Mouse (Mus musculus) G1E (cell line): ENCODE data around the gene Abcc2. TPM values are rescaled to one million over a fixed set of nuclear protein-coding genes. Genes with fewer than 3 reads are reported as not detected.

Experiments used
- ATAC-seq: 2 replicates; pipeline ENCODE4 v1.8.0; 2016; ENCODE audit warnings: mild to moderate bottlenecking; ENCODE audit not compliant: insufficient number of reproducible peaks, poor library complexity, low FRiP score, severe bottlenecking; ENCODE audit errors: extremely low read depth
- DNase-seq: peaks from one replicate; pipeline ENCODE4 v3.0.0; 2012; ENCODE audit warnings: low spot score
- H3K27me3 ChIP-seq: 2 replicates; pipeline ENCODE4 v1.6.1; 2012; ENCODE audit warnings: mild to moderate bottlenecking, low read length, inconsistent platforms; ENCODE audit not compliant: insufficient read depth
- H3K36me3 ChIP-seq: replicated peaks from 2 replicates; pipeline ENCODE3; 2012; ENCODE audit warnings: mild to moderate bottlenecking, inconsistent platforms
- H3K4me1 ChIP-seq: 2 replicates; pipeline ENCODE4 v1.6.1; 2012; ENCODE audit warnings: low read depth, low read length, inconsistent platforms, mixed read lengths; ENCODE audit not compliant: insufficient read depth
- H3K4me3 ChIP-seq: 2 replicates; pipeline ENCODE4 v1.5.1; 2012; ENCODE audit warnings: low read depth, mild to moderate bottlenecking, inconsistent platforms, low read length, moderate library complexity, mixed read lengths
- H3K9me3 ChIP-seq: replicated peaks from 2 replicates; pipeline ENCODE4 v1.6.1; 2012; ENCODE audit warnings: inconsistent platforms
- CTCF ChIP-seq: IDR thresholded peaks from 2 replicates; pipeline ENCODE4 v1.5.1; 2012; ENCODE audit warnings: low read depth, low read length, inconsistent platforms, mixed read lengths
- GATA1 ChIP-seq: IDR thresholded peaks from 2 replicates; pipeline ENCODE4 v1.6.1; 2012; ENCODE audit warnings: borderline replicate concordance, low read length, inconsistent platforms, mixed read lengths
- GATA2 ChIP-seq: IDR thresholded peaks from 2 replicates; pipeline ENCODE4 v1.6.1; 2012; ENCODE audit warnings: low read depth, low read length, inconsistent platforms, borderline replicate concordance
- POLR2AphosphoS5 ChIP-seq: IDR thresholded peaks from 2 replicates; pipeline ENCODE4 v1.6.1; 2012; ENCODE audit warnings: low read depth, low read length, inconsistent platforms; ENCODE audit not compliant: insufficient replicate concordance
- TAL1 ChIP-seq: conservative IDR thresholded peaks from 2 replicates; pipeline ENCODE4 v1.6.1; 2012; ENCODE audit warnings: low read depth, low read length, inconsistent platforms, mixed read lengths
- polyA plus RNA-seq: library from polyadenylated mRNA; stranded (reverse); fragments of >175 nt; gene quantifications from 2 replicates; pipeline ENCODE4 v1.2.3, GENCODE M21; 2012
- total RNA-seq, 2 experiments: library from RNA; stranded (forward) in 1 of 2; stranded (reverse) in 1 of 2; fragments of 200-1000 nt in 1 of 2; fragments of >200 nt in 1 of 2; fragmentation: Nextera tagmentation in 1 of 2; gene quantifications; 2 replicates each; pipeline ENCODE4 v1.2.3; 2014 to 2017

The Abcc2 gene
- not detected in 2 replicates for total RNA-seq (2014; fragmentation: Nextera tagmentation)
- 0.05 and 0.06 TPM in 2 replicates for total RNA-seq (2017)
- under 0.01 TPM in 1 of 2 replicates, not detected in the other for polyA plus RNA-seq

- no peaks in the 10 kb centered on the region for H3K9me3 ChIP-seq
- H3K36me3 ChIP-seq = no peaks in the 10 kb centered on the region
- H3K4me3 ChIP-seq = no peak within 1 kb of the TSS
- DNase-seq (no peak), ATAC-seq (no peak)
- H3K4me1 ChIP-seq = peaks cover 2% of the 10 kb centered on the region; the same call in 1 of the 2 replicates
- peaks cover 10% of the 10 kb centered on the region; the same call in 1 of the 2 replicates for H3K27me3 ChIP-seq
- no peak for TF ChIP-seq CTCF
- no peak for TF ChIP-seq GATA2
- no peak for TF ChIP-seq GATA1
- no peak for TF ChIP-seq TAL1
- no peak for TF ChIP-seq POLR2AphosphoS5
Observed at GRCm38 (mm10) chr19:43781980-43782379, at the start of gene Abcc2. Abcc2 (plus strand) TSS chr19:43782192.

GRCm38 (mm10) chr19:43738409-43738808 is 43.6 kb upstream of the Abcc2 start:
- H3K36me3 ChIP-seq = peaks cover 96% of the 10 kb centered on the region
- no peaks in the 10 kb centered on the region for H3K27me3 ChIP-seq
- TF ChIP-seq POLR2AphosphoS5 = no peak
- TF ChIP-seq TAL1 = no peak
- TF ChIP-seq GATA1 = no peak
- TF ChIP-seq CTCF = no peak
- no peak for TF ChIP-seq GATA2
- no peaks in the 10 kb centered on the region for H3K9me3 ChIP-seq
- H3K4me3 ChIP-seq = no peak overlapping the region
- H3K4me1 ChIP-seq = no peaks in the 10 kb centered on the region
- ATAC-seq (no peak), DNase-seq (no peak)

GRCm38 (mm10) chr19:43743401-43743800 is 38.6 kb upstream of the Abcc2 start:
- peaks cover 97% of the 10 kb centered on the region for H3K36me3 ChIP-seq
- H3K4me3 ChIP-seq = no peak overlapping the region
- DNase-seq = no peak
- no peaks in the 10 kb centered on the region for H3K27me3 ChIP-seq
- peaks cover 5% of the 10 kb centered on the region for H3K4me1 ChIP-seq
- ATAC-seq = no peak
- no peak for TF ChIP-seq TAL1
- no peak for TF ChIP-seq CTCF
- no peak for TF ChIP-seq GATA1
- TF ChIP-seq POLR2AphosphoS5 = no peak
- no peaks in the 10 kb centered on the region for H3K9me3 ChIP-seq

GRCm38 (mm10) chr19:43745740-43746139 is 36.3 kb upstream of the Abcc2 start:
- Histone ChIP-seq H3K36me3 (peaks cover 95% of the 10 kb centered on the region), H3K27me3 (no peaks in the 10 kb centered on the region), H3K9me3 (no peaks in the 10 kb centered on the region), H3K4me3 (no peak overlapping the region), H3K4me1 (peaks cover 7% of the 10 kb centered on the region)
- no peak for ATAC-seq
- no peak for DNase-seq
- TF ChIP-seq CTCF (no peak), TAL1 (no peak), GATA2 (no peak), GATA1 (no peak), POLR2AphosphoS5 (no peak)

- ATAC-seq (no peak), DNase-seq (no peak)
- TF ChIP-seq CTCF (no peak), GATA2 (no peak), POLR2AphosphoS5 (no peak), GATA1 (no peak), TAL1 (no peak)
- Histone ChIP-seq H3K4me3 (no peak overlapping the region), H3K4me1 (peaks cover 18% of the 10 kb centered on the region), H3K36me3 (peaks cover 85% of the 10 kb centered on the region), H3K9me3 (no peaks in the 10 kb centered on the region), H3K27me3 (no peaks in the 10 kb centered on the region)
Observed at GRCm38 (mm10) chr19:43747877-43748276, 34.1 kb upstream of the Abcc2 start.

GRCm38 (mm10) chr19:43750008-43750407 is 32.0 kb upstream of the Abcc2 start:
- Histone ChIP-seq H3K9me3 (no peaks in the 10 kb centered on the region), H3K4me3 (no peak overlapping the region), H3K36me3 (peaks cover 66% of the 10 kb centered on the region), H3K27me3 (no peaks in the 10 kb centered on the region), H3K4me1 (peaks cover 21% of the 10 kb centered on the region)
- ATAC-seq (no peak), DNase-seq (no peak)
- TF ChIP-seq GATA2 = no peak
- no peak for TF ChIP-seq CTCF
- no peak for TF ChIP-seq GATA1
- no peak for TF ChIP-seq POLR2AphosphoS5
- no peak for TF ChIP-seq TAL1

- H3K36me3 ChIP-seq = peaks cover 42% of the 10 kb centered on the region
- no peaks in the 10 kb centered on the region for H3K27me3 ChIP-seq
- ATAC-seq (peak; percentile 47), DNase-seq (peak; percentile 98)
- peak within 1 kb of the TSS; percentile 81 for H3K4me3 ChIP-seq
- peaks cover 21% of the 10 kb centered on the region for H3K4me1 ChIP-seq
- no peaks in the 10 kb centered on the region for H3K9me3 ChIP-seq
- TF ChIP-seq GATA1 (no peak), TAL1 (no peak), GATA2 (no peak)
Observed at GRCm38 (mm10) chr19:43752489-43753225, 29.3 kb upstream of the Abcc2 start, which contains the start of the genes Cutc and Cox15. Cutc (plus strand) TSS chr19:43752996. Cox15 (minus strand) TSS chr19:43753000.
